Mouse (Mus musculus): ENCODE results near the gene Sema4b.

- no peak for TF ChIP-seq ZC3H11A (IDR thresholded peaks at IDR 0.05; ENCODE audit: borderline replicate concordance, low read depth, low read length)
- TF ChIP-seq ZNF384 (IDR thresholded peaks at IDR 0.05; ENCODE audit: low read depth, low read length): no peak
Observed at GRCm38 (mm10) chr7:80260625-80261371, 74.2 kb downstream of the Sema4b start, which contains the start of gene Ngrn.
